Mouse (Mus musculus) splenic B cell, adult 2 months (primary cell): ENCODE measurements at regions not wholly inside any gene's neighbourhood (a gene's known extent, or its start where the extent isn't known, plus 50 kb on each side); places are given as distances from the start of the nearest gene placed in this dataset.
A peak's percentile ranks its signal among the peaks of the same experiment; 100 is the strongest.

Source experiments
- DNase-seq: peaks from one replicate; pipeline ENCODE4 v3.0.0-alpha.2; 2011; ENCODE audit warnings: low read depth, low spot score
- H3K27me3 ChIP-seq: 2 replicates; pipeline ENCODE4 v1.6.1; 2012; ENCODE audit warnings: mild to moderate bottlenecking, low read length, moderate library complexity, mixed read lengths; ENCODE audit not compliant: control insufficient read depth, poor library complexity, insufficient read depth, severe bottlenecking
- H3K36me3 ChIP-seq: 2 replicates; pipeline ENCODE4 v1.6.1; 2012; ENCODE audit warnings: mild to moderate bottlenecking, low read length, moderate library complexity, mixed read lengths; ENCODE audit not compliant: control insufficient read depth, poor library complexity, insufficient read depth, severe bottlenecking

DNA sequence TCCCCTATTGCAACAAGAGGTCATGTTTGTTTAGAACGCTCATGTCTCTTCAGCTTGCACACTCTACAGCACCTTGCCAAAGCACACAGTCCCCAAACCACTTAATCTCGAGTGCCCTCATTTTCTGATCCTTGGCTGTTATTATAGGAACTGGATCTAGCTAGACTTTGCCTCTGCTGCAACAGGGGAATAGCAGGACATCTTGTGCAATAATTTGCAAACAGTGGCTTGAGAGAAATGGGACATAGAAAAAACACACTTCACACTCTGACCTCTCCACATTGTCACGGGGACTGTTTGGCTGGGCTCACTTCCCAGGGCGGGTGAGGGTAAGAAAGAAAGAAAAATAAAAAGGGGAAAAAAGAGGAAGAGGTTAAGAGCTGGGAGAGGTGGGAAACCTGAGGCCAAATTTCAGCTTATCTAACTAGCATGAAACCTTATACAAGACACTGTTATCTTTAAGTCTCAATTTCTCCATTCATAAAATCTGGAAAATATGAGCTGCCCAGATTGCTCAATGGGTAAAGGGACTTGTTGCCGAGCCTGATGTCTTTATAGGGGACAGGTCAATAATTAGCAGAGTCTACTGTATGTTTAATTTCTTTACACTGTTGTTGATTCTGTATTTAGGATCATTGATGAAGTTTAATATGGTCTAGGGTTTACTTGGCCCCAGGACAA lies 356.0 kb downstream of the Ankrd50 start:
- H3K27me3 ChIP-seq, result no peaks in the 10 kb centered on the region
- DNase-seq, result no peak
- H3K36me3 ChIP-seq, result no peaks in the 10 kb centered on the region

DNA sequence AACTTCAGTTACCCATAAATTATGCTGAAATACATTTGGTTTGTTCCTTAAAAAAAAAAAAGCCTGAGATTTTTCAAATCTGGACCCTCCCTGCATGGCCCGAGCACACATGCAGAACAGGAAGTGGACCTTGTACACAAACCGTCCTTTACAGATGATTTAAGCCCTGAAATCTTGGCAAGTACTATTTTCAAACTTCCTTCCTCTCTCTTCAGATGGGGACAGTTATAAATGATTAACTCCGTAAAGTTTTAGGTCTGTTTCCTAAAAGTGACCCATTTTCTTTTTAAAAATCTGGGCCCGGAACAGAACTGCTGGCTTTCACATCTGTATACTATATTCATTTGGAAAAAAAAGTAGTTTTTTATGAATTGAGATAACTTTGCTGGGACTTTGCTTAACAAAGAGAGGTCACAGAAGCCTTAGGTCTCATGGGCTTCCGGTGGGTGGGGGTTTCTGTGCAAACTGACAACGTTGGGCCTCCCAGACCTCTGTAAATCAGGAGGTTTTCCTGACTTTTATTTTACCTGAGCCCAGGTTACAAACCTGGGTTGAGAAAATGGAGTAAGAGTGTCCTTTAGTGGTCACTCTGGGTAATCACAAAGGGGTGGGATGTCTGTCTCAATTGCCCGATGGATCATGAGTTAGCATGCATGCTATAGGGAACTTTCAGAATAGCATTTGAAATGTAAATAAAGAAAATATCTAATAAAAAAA lies 368.4 kb downstream of the Ankrd50 start:
- peak; percentile 30 for DNase-seq
- Histone ChIP-seq H3K36me3 (no peaks in the 10 kb centered on the region), H3K27me3 (no peaks in the 10 kb centered on the region)

DNA sequence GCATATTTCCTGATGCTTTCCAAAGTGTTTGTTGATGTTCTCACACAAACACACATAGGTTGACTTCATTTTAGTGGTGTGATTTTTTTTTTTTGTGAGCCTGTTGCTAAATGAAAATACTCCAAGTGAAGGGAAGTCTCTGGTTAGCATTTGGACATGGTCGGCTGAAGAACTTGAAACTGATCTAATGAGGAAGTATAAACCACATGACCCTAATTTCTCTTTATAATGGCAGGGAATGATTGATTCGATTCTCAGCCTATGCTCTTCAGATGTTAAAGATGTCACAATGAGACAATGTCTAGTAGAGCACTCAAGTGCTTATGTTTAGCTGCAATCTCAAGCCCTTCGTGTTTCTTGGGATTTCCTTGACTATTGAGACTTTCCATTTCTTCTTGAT lies 372.1 kb downstream of the Ankrd50 start:
- no peaks in the 10 kb centered on the region for H3K27me3 ChIP-seq
- no peaks in the 10 kb centered on the region for H3K36me3 ChIP-seq
- peak; percentile 56 for DNase-seq

DNA sequence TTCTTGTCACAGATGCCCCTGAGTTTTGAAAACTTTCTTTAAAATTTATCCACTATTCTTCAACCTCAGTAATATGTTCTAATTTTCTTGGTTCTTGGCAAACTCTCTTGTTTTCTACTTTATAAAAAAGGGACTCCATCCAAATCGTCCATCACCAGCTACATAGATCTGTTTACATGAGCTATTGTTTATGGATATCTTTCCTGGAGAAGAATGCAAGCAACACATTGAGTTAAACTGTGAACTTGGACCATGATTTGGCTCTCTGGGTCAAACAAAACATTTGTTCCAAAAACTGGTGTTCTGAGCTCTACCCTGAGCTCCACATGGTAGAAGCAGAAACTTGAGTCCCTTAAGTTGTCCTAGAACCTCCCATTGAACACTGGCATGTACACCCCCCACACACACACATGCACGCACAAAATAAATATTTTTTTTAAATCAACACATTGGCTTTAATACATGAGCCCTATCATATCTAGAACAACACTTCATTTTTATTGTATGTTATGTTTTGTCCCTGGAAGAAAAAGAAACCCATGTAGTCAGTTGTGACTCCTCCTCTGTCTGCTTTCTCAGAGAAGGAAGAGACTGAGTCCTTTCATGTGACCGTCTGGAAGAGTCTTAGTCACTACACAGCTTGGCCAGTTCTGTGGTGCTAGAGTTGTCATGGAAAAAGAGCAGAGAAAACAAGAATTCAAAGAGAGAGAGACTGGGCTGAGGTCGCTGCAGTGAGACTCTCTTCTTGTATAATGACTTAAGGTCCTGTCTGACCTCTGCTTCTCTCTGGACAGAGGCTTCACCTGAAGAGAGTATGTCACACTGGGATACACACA lies 379.4 kb downstream of the Ankrd50 start:
- DNase-seq, result peak; percentile 20
- H3K36me3 ChIP-seq, result no peaks in the 10 kb centered on the region
- H3K27me3 ChIP-seq, result no peaks in the 10 kb centered on the region

DNA sequence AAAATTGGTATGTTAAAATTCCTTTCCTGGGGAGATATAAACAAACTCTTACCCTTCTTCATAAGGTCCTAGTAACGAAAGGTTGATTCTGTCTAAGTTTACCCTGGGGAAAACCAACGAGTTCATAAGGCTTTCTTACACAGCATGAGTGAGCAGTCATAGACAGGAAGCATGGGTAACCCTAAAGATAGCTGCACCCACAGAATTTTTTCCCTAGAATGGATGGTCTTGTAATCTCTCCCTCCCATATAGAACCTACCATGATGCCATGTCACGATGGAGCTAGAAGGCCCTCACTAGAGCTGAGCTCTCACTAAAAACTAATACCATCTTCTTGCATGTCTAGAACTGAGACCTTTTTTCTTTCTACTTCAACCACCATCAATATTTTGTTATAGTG lies 380.1 kb upstream of the Gm5148 start:
- DNase-seq, result no peak
- H3K36me3 ChIP-seq, result no peaks in the 10 kb centered on the region
- no peaks in the 10 kb centered on the region for H3K27me3 ChIP-seq

DNA sequence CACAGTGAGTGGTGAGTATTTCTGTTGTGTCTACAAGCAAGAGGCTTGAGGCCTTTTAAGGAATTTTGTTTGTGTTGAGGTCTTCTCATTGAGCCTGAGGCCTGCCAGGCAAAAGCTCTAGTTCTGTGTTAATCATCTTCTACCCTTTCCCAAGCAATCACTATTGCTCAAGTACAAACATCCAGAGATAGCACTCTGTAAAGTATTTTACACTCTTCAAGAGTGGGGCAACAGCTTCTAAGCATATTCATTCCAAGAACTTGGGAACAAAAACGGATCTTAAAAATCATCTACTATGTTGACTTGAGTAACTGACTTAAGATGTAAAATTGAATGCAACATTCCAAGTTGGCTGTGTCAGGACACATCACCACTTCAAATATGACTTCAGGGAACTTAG lies 378.7 kb upstream of the Gm5148 start:
- no peak for DNase-seq
- H3K36me3 ChIP-seq, result no peaks in the 10 kb centered on the region
- H3K27me3 ChIP-seq, result no peaks in the 10 kb centered on the region

DNA sequence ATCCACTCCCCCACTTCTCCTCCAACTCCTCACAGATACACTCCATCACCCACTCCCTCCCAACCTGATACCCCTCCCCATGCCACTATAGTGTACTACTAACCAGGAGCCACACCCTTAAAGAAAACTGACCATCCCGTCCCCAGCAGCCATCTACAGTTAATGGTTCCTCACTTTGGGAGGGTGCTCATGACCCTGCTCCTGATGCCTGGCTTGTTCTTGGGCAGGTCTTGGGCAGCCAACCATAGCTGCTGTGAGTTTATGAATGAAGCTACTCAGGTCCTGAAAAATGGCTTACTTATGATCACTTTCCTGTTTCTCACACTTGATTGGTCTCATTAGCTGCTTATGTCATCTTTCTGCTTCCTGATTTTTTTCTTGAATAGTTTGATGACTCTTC lies 377.9 kb upstream of the Gm5148 start:
- DNase-seq, result no peak
- H3K27me3 ChIP-seq, result no peaks in the 10 kb centered on the region
- H3K36me3 ChIP-seq, result no peaks in the 10 kb centered on the region

DNA sequence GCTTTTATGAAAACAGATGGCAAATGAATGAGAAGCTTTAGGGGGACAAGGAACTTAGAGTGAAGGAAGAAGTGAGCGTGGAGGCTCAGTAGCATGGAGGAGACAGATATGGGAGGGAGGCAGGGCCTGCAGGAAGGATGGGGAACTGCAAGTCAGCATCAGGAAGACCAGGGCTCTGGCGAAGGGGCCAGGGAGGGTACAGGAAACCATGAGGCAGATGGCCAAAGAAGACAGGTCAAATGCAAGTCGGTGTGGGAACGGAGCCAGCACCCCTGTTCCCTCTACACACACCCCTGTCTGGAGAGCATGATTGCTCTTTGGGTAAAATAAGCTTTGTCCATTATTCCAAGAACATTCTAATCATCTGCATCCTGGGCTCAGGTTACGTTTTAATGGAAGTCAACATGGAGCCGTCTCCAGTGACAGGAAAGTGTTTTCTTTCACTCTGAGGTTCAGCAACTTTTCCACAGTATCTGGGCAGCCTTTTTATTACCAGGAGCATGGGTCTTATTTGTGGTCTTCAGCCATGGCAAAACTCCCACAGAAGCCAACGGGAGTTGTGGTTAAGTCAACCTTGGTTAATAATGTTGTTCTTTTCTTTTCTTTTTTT lies 370.2 kb upstream of the Gm5148 start:
- Histone ChIP-seq H3K27me3 (no peaks in the 10 kb centered on the region), H3K36me3 (no peaks in the 10 kb centered on the region)
- no peak for DNase-seq

DNA sequence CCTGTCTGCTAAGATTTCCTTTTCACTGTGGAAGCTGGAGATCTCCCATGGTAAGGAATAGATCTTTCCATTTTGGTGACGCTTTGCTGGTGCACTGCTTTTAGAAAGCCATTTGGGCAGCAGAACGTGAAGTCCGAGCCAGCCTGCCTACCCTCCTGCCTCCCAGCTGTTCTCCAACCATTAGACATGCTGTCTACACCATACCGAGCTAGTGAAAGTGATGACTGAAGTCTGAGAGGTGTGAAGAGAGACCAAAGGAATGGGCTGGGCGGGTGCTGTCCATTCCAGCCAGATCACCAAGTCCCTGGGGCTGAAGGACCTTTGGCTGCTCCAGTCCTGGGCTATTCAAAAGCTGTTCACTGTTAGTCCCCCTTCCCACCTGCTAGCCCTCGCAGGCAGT lies 360.3 kb upstream of the Gm5148 start:
- no peak for DNase-seq
- Histone ChIP-seq H3K36me3 (no peaks in the 10 kb centered on the region), H3K27me3 (no peaks in the 10 kb centered on the region)

DNA sequence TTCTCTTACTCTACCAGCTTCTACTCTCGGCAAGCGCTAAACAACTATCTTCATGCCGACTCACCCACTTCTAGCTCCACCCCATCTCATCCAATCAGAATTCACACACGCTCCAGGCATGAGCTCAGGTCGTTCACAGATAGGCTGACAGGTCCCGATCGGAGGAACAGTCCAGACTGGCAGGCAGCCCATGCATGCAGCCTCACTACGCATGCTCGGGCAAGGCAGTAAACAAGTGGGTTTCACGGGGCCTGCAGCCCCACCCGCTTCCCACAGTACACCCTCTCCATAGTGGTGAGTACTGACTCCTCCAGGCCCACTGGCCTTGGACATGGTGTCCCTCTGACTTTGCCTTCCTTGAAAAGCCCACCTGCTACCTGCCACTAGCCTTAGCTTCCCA lies 358.1 kb upstream of the Gm5148 start:
- no peaks in the 10 kb centered on the region for H3K27me3 ChIP-seq
- no peak for DNase-seq
- no peaks in the 10 kb centered on the region for H3K36me3 ChIP-seq

DNA sequence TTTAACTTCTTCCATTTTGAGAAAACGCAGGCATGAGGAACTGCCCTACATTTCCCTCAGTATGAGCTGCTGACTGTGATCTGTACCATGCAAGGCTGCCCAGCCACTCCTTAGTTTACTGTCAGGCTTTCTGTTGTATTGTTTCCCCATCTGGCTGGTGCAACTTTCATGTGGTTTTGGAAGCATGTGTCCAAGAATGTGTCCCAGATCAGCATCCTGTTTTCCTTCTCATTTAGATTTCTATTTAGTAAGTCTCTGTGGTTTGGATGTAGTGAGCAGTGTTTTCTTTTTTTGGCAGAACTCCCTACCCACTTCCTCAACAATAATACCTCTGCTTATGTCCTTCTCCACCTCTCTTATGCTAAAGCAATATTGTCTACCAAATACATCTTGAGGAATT lies 352.5 kb upstream of the Gm5148 start:
- Histone ChIP-seq H3K36me3 (no peaks in the 10 kb centered on the region), H3K27me3 (no peaks in the 10 kb centered on the region)
- DNase-seq, result no peak

DNA sequence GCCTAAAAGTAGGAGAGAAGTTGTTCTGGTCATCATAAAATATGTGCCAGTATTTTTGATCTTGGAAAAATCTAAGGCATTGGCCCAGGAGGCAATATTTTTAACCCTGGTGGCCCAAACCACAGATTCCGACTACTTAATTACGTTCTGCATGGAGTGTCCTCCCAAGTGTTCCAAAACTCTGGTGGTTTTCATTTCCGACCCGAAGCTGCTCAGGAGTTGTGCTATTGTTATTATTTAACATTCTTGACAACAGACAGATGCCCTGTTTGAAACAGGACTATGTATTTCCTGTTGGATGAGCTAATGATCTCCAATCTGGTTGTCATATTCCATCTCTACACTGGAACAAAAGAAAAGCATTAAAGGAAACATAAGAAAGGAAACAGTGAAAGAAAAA lies 349.7 kb upstream of the Gm5148 start:
- H3K36me3 ChIP-seq, result no peaks in the 10 kb centered on the region
- DNase-seq, result no peak

DNA sequence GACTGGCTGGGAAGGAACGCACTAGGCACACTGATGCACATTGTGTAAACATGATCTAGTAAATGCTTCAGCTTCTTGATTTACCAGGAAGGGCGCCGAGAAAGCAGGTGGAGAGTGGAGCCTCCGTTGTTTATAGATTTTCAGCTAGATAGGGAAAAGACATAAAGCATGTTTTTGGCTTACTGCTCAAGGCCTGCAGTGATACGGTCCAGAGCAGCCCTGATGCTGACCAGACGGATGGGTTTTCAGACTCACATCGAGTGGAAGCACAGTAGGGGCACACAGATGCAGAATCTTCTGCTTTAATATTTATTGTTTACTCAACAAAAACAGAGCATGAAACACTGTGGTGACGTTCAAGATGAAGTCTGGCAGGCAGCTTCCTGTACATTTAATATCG lies 331.3 kb upstream of the Gm5148 start:
- DNase-seq, result no peak
- H3K27me3 ChIP-seq, result no peaks in the 10 kb centered on the region; the same call in 1 of the 2 replicates
- no peaks in the 10 kb centered on the region for H3K36me3 ChIP-seq

More for the DNA sequence above, 349.7 kb upstream of the Gm5148 start:
- no peaks in the 10 kb centered on the region for H3K27me3 ChIP-seq

DNA sequence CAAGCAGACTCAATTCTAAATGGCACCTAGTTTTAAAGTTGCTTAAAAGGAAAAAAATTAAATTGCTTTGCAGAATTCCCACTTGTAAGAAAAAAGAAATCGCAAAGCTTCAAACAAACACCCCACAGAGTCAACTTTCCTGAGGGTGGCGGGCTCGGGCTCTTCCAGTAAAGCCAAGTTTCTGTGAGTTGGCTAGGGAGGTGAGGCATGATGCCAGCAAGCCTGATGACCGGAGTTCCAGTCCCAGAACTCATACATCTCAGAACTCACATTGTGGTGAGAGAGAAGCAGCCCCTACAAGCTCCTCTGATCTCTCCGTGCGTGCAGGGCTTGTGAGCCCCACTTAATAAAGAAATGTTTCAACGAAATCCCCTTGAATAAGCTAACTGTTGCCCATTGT lies 328.7 kb upstream of the Gm5148 start:
- Histone ChIP-seq H3K27me3 (no peaks in the 10 kb centered on the region; the same call in 1 of the 2 replicates), H3K36me3 (no peaks in the 10 kb centered on the region)
- DNase-seq, result no peak

DNA sequence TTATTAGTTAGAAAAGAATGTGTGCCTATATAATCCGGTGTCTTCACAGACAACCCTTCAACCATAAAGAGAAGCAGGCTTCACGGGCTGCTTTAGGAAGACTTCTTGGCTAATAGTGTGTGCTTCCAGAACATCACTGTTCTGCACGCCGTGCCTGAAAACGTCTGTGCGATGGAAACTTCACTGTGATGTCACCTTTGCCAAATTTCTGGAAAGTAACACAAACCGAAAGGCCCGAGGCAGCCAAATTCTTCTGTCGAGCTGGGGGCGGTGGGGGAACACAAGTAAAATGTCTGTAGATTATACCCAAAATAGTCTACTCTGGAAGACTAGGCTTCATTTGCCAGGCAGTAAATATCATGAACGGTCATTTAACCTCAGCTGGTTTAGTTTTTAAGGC lies 327.5 kb upstream of the Gm5148 start:
- Histone ChIP-seq H3K36me3 (no peaks in the 10 kb centered on the region), H3K27me3 (no peaks in the 10 kb centered on the region; the same call in 1 of the 2 replicates)
- DNase-seq, result no peak
